Mouse (Mus musculus): ENCODE results near the gene Efcc1. TPM values are rescaled to one million over a fixed set of nuclear protein-coding genes. Genes with fewer than 3 reads are reported as not detected.

Efcc1 gene
- total and polyA plus RNA-seq, 3 experiments = 0.14 TPM; not detected in 2

DNA sequence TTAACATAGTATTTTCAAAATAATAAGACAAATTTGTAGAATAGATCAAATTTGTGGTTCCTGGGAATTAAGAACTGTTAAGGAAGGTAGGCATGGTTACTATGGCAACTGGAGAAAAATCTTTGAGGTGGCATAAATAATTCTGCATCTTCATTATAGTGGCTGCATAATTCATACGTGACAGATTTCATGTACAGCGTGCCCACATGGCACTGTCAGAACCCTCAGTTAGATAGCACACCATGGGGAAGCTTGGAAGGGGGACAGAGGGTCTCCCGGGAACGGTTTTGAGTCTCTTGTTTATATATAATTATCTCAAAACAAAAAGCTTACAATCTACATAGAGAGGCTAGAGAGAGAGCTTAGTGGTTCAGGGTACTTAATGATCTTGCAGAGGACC lies 34.1 kb upstream of the Efcc1 start:
- H3K27ac ChIP-seq (ENCODE audit: insufficient read depth, low read depth) = no peak overlapping the region
- DNase-seq (ENCODE audit: extremely low read depth) = no peak
- dilution Hi-C loops (cut with MboI; ENCODE audit: extremely low pct_ligation_motif_present, extremely low pct_unique_long_range_greater_than_20kb, low sequenced_read_pairs) = no loop called here
- H3K27me3 ChIP-seq (replicated peaks) = peaks cover 17% of the 10 kb centered on the region
- in situ Hi-C loops (cut with MboI; ENCODE audit: low pct_ligation_motif_present, low pct_unique_long_range_greater_than_20kb, low sequenced_read_pairs) = no loop called here
- no peak for TF ChIP-seq ZC3H11A (IDR thresholded peaks at IDR 0.05; ENCODE audit: low read depth, low read length)
- no peak for TF ChIP-seq USF2 (conservative IDR thresholded peaks at IDR 0.05; ENCODE audit: low read depth, low read length)
- TF ChIP-seq RAD21 (IDR thresholded peaks at IDR 0.05; ENCODE audit: low read depth, low read length) = no peak
- H3K4me3 ChIP-seq (replicated peaks in 1 of 3; ENCODE audit: low read depth in 2 of 3, low read length in 2 of 3, poor library complexity in 1 of 3) = no peak overlapping the region
- peaks cover 5% of the 10 kb centered on the region for H3K9me3 ChIP-seq (replicated peaks; ENCODE audit: low read length)
- H3K79me2 ChIP-seq (replicated peaks; ENCODE audit: control insufficient read depth, extremely low read depth, insufficient read depth, poor library complexity, severe bottlenecking) = no peaks in the 10 kb centered on the region
- H3K36me3 ChIP-seq (replicated peaks in 1 of 2; ENCODE audit: control insufficient read depth in 1 of 2, insufficient read depth in 1 of 2, low read length in 1 of 2) = no peaks in the 10 kb centered on the region
- no peak overlapping the region for H3K9ac ChIP-seq (ENCODE audit: insufficient read depth, low read depth)
- H3K4me1 ChIP-seq (ENCODE audit: control insufficient read depth in 1 of 2, insufficient read depth in 2 of 2) = 0 out of 4 replicates have a peak, but pooled peaks cover 0 to 2% of the 10 kb centered on the region in 2 experiments
- no peak overlapping the region for H3K4me2 ChIP-seq (ENCODE audit: insufficient read depth, low read depth, poor library complexity, severe bottlenecking)

DNA sequence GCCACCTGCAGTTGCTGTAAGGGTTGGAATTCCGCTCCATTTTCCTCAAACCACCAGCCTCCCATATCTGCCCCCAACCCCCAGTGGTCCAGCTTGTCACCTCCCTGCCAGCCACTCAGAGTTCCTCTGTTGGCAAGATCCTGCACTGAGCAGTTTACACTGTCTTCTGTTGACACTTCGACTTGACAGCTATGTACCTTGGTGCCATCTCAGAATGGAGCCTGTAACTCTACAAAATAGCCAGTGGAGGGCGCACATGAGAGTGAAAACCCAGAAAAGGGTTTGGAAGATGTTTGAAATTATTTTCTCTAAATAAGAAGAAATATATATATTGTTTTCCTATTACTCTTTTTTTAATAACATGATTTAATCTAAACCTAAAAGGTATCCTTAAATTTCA lies 24.4 kb upstream of the Efcc1 start:
- TF ChIP-seq ZMIZ1 (IDR thresholded peaks at IDR 0.05; ENCODE audit: low read depth, low read length) (no peak), POLR2AphosphoS2 (IDR thresholded peaks at IDR 0.05; ENCODE audit: low read depth, low read length) (no peak), SMC3 (IDR thresholded peaks at IDR 0.05; ENCODE audit: low read depth, low read length) (peak; percentile 64), CHD1 (IDR thresholded peaks at IDR 0.05; ENCODE audit: low read depth, low read length) (no peak), NELFE (IDR thresholded peaks at IDR 0.05; ENCODE audit: low read depth, low read length) (no peak), CHD2 (IDR thresholded peaks at IDR 0.05; ENCODE audit: low read length) (no peak), NRF1 (IDR thresholded peaks at IDR 0.05; ENCODE audit: low read depth, low read length) (no peak), HCFC1 (IDR thresholded peaks at IDR 0.05; ENCODE audit: low read depth, low read length) (no peak), MXI1 (IDR thresholded peaks at IDR 0.05; ENCODE audit: low read depth, low read length) (no peak), ZNF384 (IDR thresholded peaks at IDR 0.05; ENCODE audit: low read depth, low read length) (no peak), CTCF (conservative IDR thresholded peaks at IDR 0.05 in 1 of 2, IDR thresholded peaks at IDR 0.05 in 1 of 2; ENCODE audit: low read depth in 2 of 2, low read length in 2 of 2) (peak; percentile 26 to 67; a peak in 2 of 4 replicates), TCF12 (IDR thresholded peaks at IDR 0.05; ENCODE audit: low read depth, low read length) (no peak), ZKSCAN1 (IDR thresholded peaks at IDR 0.05; ENCODE audit: borderline replicate concordance, low read depth, low read length) (no peak), SIN3A (IDR thresholded peaks at IDR 0.05; ENCODE audit: low read length) (no peak), RAD21 (IDR thresholded peaks at IDR 0.05; ENCODE audit: low read depth, low read length) (peak; percentile 47), ZC3H11A (IDR thresholded peaks at IDR 0.05; ENCODE audit: low read depth, low read length) (no peak), EP300 (IDR thresholded peaks at IDR 0.05; ENCODE audit: low read length) (no peak), MYC (IDR thresholded peaks at IDR 0.05; ENCODE audit: low read depth, low read length) (no peak)
- Histone ChIP-seq H3K36me3 (replicated peaks in 1 of 2; ENCODE audit: control insufficient read depth in 1 of 2, insufficient read depth in 1 of 2, low read length in 1 of 2) (no peaks in the 10 kb centered on the region), H3K27me3 (replicated peaks) (peaks cover 17% of the 10 kb centered on the region)

More for the DNA sequence above, 24.4 kb upstream of the Efcc1 start:
- Histone ChIP-seq H3K27ac (ENCODE audit: insufficient read depth, low read depth) (no peak overlapping the region), H3K4me2 (ENCODE audit: insufficient read depth, low read depth, poor library complexity, severe bottlenecking) (no peak overlapping the region), H3K9me3 (replicated peaks; ENCODE audit: low read length) (no peaks in the 10 kb centered on the region), H3K79me2 (replicated peaks; ENCODE audit: control insufficient read depth, extremely low read depth, insufficient read depth, poor library complexity, severe bottlenecking) (no peaks in the 10 kb centered on the region), H3K4me3 (replicated peaks in 1 of 3; ENCODE audit: low read depth in 2 of 3, low read length in 2 of 3, poor library complexity in 1 of 3) (no peak overlapping the region), H3K9ac (ENCODE audit: insufficient read depth, low read depth) (no peak overlapping the region), H3K4me1 (ENCODE audit: control insufficient read depth in 1 of 2, insufficient read depth in 2 of 2) (no peaks in the 10 kb centered on the region)
- dilution Hi-C loops (cut with MboI; ENCODE audit: extremely low pct_ligation_motif_present, extremely low pct_unique_long_range_greater_than_20kb, low sequenced_read_pairs) (no loop called here), in situ Hi-C loops (cut with MboI; ENCODE audit: low pct_ligation_motif_present, low pct_unique_long_range_greater_than_20kb, low sequenced_read_pairs) (no loop called here)
- DNase-seq (ENCODE audit: extremely low read depth) = peak; percentile 38

All from CH12.LX (cell line).